Mouse (Mus musculus) limb, embryonic 14.5 days (tissue): ENCODE measurements around the gene Tfam. TPM values are rescaled to one million over a fixed set of nuclear protein-coding genes. Genes with fewer than 3 reads are reported as not detected.

Source experiments
- ATAC-seq: fragments of 200-750 bp; cut with Nextera tagmentation; 2 replicates; pipeline ENCODE4 v1.8.0; 2017; ENCODE audit warnings: low read depth, moderate number of reproducible peaks, moderate TSS enrichment; ENCODE audit not compliant: low FRiP score
- DNase-seq: peaks from one replicate; pipeline ENCODE4 v3.0.0-alpha.2; 2015; ENCODE audit warnings: low spot score
- H3K27ac ChIP-seq: fragments of 300-500 bp; sonication (generic); replicated peaks from 2 replicates; pipeline ENCODE4 v1.5.1; 2014; ENCODE audit warnings: low read depth, mild to moderate bottlenecking, low read length, moderate library complexity, mixed read lengths
- H3K27me3 ChIP-seq: fragments of 300-500 bp; sonication (generic); 2 replicates; pipeline ENCODE4 v1.6.1; 2014; ENCODE audit warnings: low read length, mixed read lengths; ENCODE audit not compliant: control insufficient read depth, insufficient read depth
- H3K36me3 ChIP-seq: fragments of 300-500 bp; sonication (generic); 2 replicates; pipeline ENCODE4 v1.6.1; 2014; ENCODE audit warnings: mild to moderate bottlenecking, low read length, moderate library complexity, mixed read lengths; ENCODE audit not compliant: control insufficient read depth, insufficient read depth
- H3K4me1 ChIP-seq: fragments of 300-500 bp; sonication (generic); 2 replicates; pipeline ENCODE4 v1.6.1; 2014; ENCODE audit warnings: antibody characterized with exemption, low read length, mixed read lengths; ENCODE audit not compliant: control insufficient read depth, insufficient read depth
- H3K4me2 ChIP-seq: fragments of 300-500 bp; sonication (generic); replicated peaks from 2 replicates; pipeline ENCODE4 v1.6.1; 2014; ENCODE audit warnings: low read depth, mild to moderate bottlenecking, low read length, moderate library complexity; ENCODE audit not compliant: severe bottlenecking
- H3K4me3 ChIP-seq: fragments of 300-500 bp; sonication (generic); replicated peaks from 2 replicates; pipeline ENCODE4 v1.5.1; 2014; ENCODE audit warnings: low read length
- H3K9ac ChIP-seq: fragments of 300-500 bp; sonication (generic); 2 replicates; pipeline ENCODE4 v1.6.1; 2014; ENCODE audit warnings: mild to moderate bottlenecking, low read depth, low read length, moderate library complexity; ENCODE audit not compliant: severe bottlenecking
- H3K9me3 ChIP-seq: fragments of 300-500 bp; sonication (generic); 2 replicates; pipeline ENCODE4 v1.6.1; 2016; ENCODE audit warnings: low read length; ENCODE audit not compliant: control insufficient read depth
- POLR2A ChIP-seq: fragments of 200-500 bp; IDR thresholded peaks from 2 replicates; pipeline ENCODE4 v1.8.0; 2012; ENCODE audit warnings: inconsistent platforms, mild to moderate bottlenecking, moderate library complexity, borderline replicate concordance; ENCODE audit not compliant: insufficient read depth, insufficient read length; ENCODE audit errors: extremely low read depth
- WGBS: fragments of 180-500 bp; shearing (Covaris S2); extraction: QIAGEN DNeasy Blood & Tissue Kit; methylation state at CpG from one replicate; pipeline ENCODE4 v1.1.7; 2014; 5-methylcytosine and 5-hydroxymethylcytosine counted together
- polyA plus RNA-seq, 2 experiments: library from polyadenylated mRNA; depleted of rRNA in 1 of 2; stranded (reverse) in 1 of 2; unstranded in 1 of 2; fragments of >200 nt; fragmentation: Nextera tagmentation in 1 of 2; extraction: Ambion mirVana in 1 of 2; gene quantifications; 2 replicates each; pipeline versions ENCODE4 v1.2.1 to v1.2.3; 2012 to 2014

Tfam gene
- polyA plus RNA-seq, 2 experiments: 28.4 to 58.7 TPM

DNA sequence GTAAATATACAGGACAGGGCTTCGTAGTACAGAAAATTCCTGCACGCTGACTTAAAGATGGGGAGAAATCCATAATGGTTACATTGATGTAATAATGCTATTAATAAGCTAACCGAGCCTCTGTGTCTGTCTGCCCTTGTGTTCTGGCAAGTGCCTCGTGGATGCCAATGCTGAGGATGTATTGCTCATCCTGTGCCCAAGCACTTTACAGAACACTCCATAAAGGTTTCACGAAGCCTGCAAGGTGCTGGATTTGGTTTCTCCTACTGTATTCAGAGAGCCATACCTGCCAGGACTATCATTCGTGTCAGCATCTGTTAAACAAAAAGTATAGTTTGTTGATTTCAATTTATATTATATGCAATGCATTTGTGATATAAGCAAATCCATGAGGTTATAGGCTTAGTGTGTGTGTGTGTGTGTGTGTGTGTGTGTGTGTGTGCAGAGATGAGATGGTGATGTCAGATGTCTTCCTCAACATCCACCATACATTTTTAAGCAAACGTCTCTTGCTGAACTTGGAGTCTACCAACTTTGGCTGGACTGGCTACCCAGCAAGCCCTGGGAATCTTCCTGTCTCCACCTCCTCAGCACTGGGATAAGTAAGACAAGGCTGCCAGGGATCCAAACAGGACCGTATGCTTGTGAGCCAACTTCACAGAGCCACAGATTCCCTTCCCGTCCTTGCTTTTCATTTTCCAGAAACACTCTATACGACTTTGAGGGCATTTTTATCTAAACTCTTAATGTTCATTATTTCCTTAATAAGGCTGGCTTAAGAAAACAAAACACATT, 11.2 kb upstream of the Tfam start:
- Histone ChIP-seq H3K27me3 (no peaks in the 10 kb centered on the region), H3K27ac (no peak overlapping the region), H3K4me2 (no peak overlapping the region), H3K9me3 (no peaks in the 10 kb centered on the region), H3K9ac (no peak overlapping the region), H3K4me1 (no peaks in the 10 kb centered on the region), H3K36me3 (peaks cover under 1% of the 10 kb centered on the region), H3K4me3 (no peak overlapping the region)
- WGBS: 79% methylated on average over 10 of the region's 10 CpGs
- DNase-seq (no peak), ATAC-seq (no peak)
- TF ChIP-seq POLR2A: no peak

DNA sequence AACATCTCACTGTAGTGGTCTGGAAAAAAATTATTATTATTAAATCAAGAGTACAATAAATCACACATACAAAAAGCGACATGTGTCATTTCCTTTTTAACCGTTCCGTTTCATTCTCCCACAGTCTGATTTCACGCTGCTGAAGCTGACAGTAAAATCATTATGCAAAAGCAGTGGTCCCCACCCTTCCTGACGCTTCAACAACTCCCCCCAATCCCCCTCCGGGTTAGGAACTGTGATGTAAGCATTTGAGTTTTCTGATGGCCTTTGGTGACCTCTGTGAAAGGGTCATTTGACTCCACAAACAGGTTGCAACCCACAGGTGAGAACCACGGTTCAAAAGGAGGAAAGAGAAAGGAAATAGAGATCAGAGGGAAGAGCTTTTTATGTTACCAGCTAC, 8.9 kb upstream of the Tfam start:
- no peak overlapping the region for H3K27ac ChIP-seq
- WGBS: 36% methylated on average over 7 of the region's 7 CpGs
- H3K27me3 ChIP-seq: no peaks in the 10 kb centered on the region
- H3K4me1 ChIP-seq: no peaks in the 10 kb centered on the region
- DNase-seq: no peak
- no peak overlapping the region for H3K4me3 ChIP-seq
- no peak overlapping the region for H3K9ac ChIP-seq
- H3K9me3 ChIP-seq: no peaks in the 10 kb centered on the region
- H3K4me2 ChIP-seq: no peak overlapping the region
- ATAC-seq: no peak
- no peak for TF ChIP-seq POLR2A
- no peaks in the 10 kb centered on the region for H3K36me3 ChIP-seq

GRCm38 (mm10) chr10:71239479-71240120, 1.5 kb upstream of the Tfam start:
- ATAC-seq (no peak), DNase-seq (no peak)
- Histone ChIP-seq H3K36me3 (peaks cover 13% of the 10 kb centered on the region), H3K4me3 (no peak overlapping the region), H3K27ac (no peak overlapping the region), H3K9ac (no peak overlapping the region), H3K4me2 (no peak overlapping the region), H3K4me1 (peaks cover 5% of the 10 kb centered on the region; the same call in 1 of the 2 replicates), H3K9me3 (no peaks in the 10 kb centered on the region), H3K27me3 (no peaks in the 10 kb centered on the region)
- TF ChIP-seq POLR2A: no peak
- 59% methylated on average over 6 of the region's 6 CpGs for WGBS

GRCm38 (mm10) chr10:71237516-71238239, 402 bp downstream of the Tfam start:
- no peaks in the 10 kb centered on the region for H3K27me3 ChIP-seq
- H3K4me3 ChIP-seq: peak overlapping the region; percentile 88
- under 1% methylated on average over 66 of the region's 68 CpGs for WGBS
- no peaks in the 10 kb centered on the region for H3K9me3 ChIP-seq
- H3K9ac ChIP-seq: peak overlapping the region; percentile 82
- H3K4me2 ChIP-seq: peak overlapping the region; percentile 67
- peak; percentile 92 for DNase-seq
- peak; percentile 39; the same call in 1 of the 2 replicates for TF ChIP-seq POLR2A
- peak; percentile 99 for ATAC-seq
- peak overlapping the region; percentile 63 for H3K27ac ChIP-seq
- H3K4me1 ChIP-seq: peaks cover 5% of the 10 kb centered on the region; the same call in 1 of the 2 replicates
- peaks cover 30% of the 10 kb centered on the region for H3K36me3 ChIP-seq

- WGBS: 94% methylated on average over 8 of the region's 8 CpGs
- H3K4me1 ChIP-seq: peaks cover 5% of the 10 kb centered on the region; the same call in 1 of the 2 replicates
- no peak overlapping the region for H3K4me3 ChIP-seq
- TF ChIP-seq POLR2A: no peak
- H3K9ac ChIP-seq: no peak overlapping the region
- ATAC-seq (no peak), DNase-seq (no peak)
- H3K27ac ChIP-seq: no peak overlapping the region
- no peaks in the 10 kb centered on the region for H3K9me3 ChIP-seq
- H3K4me2 ChIP-seq: no peak overlapping the region
- H3K36me3 ChIP-seq: peaks cover 58% of the 10 kb centered on the region
- H3K27me3 ChIP-seq: no peaks in the 10 kb centered on the region
Measured at GRCm38 (mm10) chr10:71234071-71234470, 4.0 kb downstream of the Tfam start.
